Mouse (Mus musculus): ENCODE data around the gene Gk5. TPM values are rescaled to one million over a fixed set of nuclear protein-coding genes. Genes with fewer than 3 reads are reported as not detected.
"Not testable (repeated sequence)": the region's sequence is repeated elsewhere in the genome, so short reads cannot be mapped to it uniquely, and the experiment has no call there.

Gene Gk5
- 3.7 and 6.0 TPM in 2 replicates for total RNA-seq (2014; rRNA removed)
- polyA plus RNA-seq (2015; fragmentation: Nextera tagmentation; extraction: Ambion mirVana), result 2.1 and 2.7 TPM in 2 replicates

DNA sequence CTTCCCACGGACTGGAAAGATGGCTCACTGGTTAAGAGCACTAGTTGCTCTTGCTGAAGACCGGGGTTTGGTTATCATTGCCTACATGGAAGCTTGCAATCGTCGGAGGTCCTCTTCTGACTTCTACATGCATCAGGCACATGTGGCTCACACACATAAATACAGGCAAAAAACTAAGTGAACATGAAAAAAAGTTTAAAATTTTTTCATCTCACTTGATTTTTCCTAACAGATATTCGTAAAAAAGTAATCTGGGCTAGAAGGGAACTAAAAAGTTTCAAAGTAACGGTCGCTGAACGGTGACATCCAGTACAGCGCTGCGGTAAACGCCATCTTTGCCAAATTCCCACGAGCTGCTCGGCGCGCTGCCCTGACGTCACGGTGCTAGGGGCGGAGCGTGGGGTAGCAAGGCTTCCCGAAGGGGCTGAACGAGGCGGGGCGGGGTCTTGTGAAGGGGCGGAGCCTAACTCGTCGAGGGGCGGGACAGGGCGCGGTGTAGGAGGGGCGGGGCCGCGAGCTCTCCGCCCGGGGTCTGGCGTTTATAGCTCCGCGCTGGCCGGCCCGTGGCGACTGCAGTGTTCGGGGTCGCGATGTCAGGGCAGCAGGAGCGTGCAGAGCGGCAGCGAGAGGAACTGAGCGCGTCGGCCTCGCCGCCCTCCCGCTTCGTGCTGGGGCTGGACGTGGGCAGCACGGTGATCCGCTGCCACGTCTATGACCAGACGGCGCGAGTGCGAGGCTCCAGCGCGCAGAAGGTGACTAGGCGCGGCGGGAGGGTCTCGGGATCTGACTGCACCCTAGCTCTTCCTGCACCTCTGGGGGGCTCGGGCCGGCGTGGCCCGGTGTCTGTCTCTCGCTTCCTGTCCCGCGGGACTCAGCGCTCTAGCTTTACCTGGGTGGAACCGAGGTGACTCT, at the start of gene Gk5:
Gk5 (plus strand) TSS at position 502 of the 912 bp plus-strand sequence.
- peak within 1 kb of the TSS; percentile 71 for H3K4me2 ChIP-seq (ENCODE audit: low read depth, low read length)
- H3K9me3 ChIP-seq (ENCODE audit: low read length), result no peaks in the 10 kb centered on the region
- no peaks in the 10 kb centered on the region for H3K27me3 ChIP-seq (ENCODE audit: insufficient read depth, low read length)
- no peaks in the 10 kb centered on the region for H3K36me3 ChIP-seq (ENCODE audit: insufficient read depth, low read length)
- no peaks in the 10 kb centered on the region for H3K4me1 ChIP-seq (ENCODE audit: insufficient read depth, low read length)
- TF ChIP-seq CTCF (IDR thresholded peaks at IDR 0.05; ENCODE audit: low read depth), result no peak
- H3K9ac ChIP-seq (replicated peaks; ENCODE audit: low read length), result peak within 1 kb of the TSS; percentile 70
- peak within 1 kb of the TSS; percentile 71 for H3K27ac ChIP-seq
- ATAC-seq, result peak; percentile 100
- 2% methylated on average over 76 of the region's 76 CpGs for WGBS
- H3K4me3 ChIP-seq (ENCODE audit: low read length), result peak within 1 kb of the TSS; percentile 75
- DNase-seq (ENCODE audit: low spot score), result peak; percentile 98

DNA sequence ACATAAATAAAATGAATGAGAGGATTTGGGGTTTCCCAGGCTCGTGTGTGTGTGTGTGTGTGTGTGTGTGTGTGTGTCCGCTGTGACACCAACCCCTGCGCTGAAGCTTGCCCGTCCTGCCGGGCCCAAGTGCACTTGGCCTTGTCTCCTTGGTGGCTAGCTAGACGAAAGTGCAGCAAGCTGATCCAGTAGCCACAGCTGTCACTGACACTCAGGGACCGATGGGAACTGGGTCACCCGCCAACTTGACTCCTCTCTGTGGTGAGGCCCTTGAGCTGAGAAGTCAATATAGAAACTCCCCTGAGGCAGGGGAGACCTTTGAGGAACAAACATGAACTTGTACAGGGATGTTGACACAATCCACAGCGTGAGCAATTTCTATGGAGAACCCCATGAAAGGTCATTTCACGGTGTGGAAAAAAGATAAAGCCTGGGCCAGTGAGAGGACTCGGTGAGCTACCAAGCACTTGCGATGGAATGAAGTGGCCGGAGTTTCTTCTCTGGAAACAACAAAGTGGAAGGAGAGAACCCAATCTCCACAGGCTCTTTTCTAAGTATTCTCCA, 40.3 kb upstream of the Gk5 start:
- DNase-seq (ENCODE audit: low spot score), result no peak
- no peak overlapping the region for H3K9ac ChIP-seq (replicated peaks; ENCODE audit: low read length)
- no peak overlapping the region for H3K27ac ChIP-seq
- no peaks in the 10 kb centered on the region for H3K36me3 ChIP-seq (ENCODE audit: insufficient read depth, low read length)
- H3K4me3 ChIP-seq (ENCODE audit: low read length), result no peak overlapping the region
- H3K4me2 ChIP-seq (ENCODE audit: low read depth, low read length), result no peak overlapping the region
- H3K27me3 ChIP-seq (ENCODE audit: insufficient read depth, low read length), result no peaks in the 10 kb centered on the region
- ATAC-seq, result no peak
- H3K4me1 ChIP-seq (ENCODE audit: insufficient read depth, low read length), result no peaks in the 10 kb centered on the region
- WGBS, result 93% methylated on average over 13 of the region's 13 CpGs
- no peak for TF ChIP-seq CTCF (IDR thresholded peaks at IDR 0.05; ENCODE audit: low read depth)
- H3K9me3 ChIP-seq (ENCODE audit: low read length), result no peaks in the 10 kb centered on the region

- WGBS, result 93% methylated on average over 6 of the region's 6 CpGs
- Histone ChIP-seq H3K27me3 (ENCODE audit: insufficient read depth, low read length) (no peaks in the 10 kb centered on the region), H3K9ac (replicated peaks; ENCODE audit: low read length) (no peak overlapping the region), H3K9me3 (ENCODE audit: low read length) (no peaks in the 10 kb centered on the region), H3K27ac (no peak overlapping the region), H3K4me1 (ENCODE audit: insufficient read depth, low read length) (no peaks in the 10 kb centered on the region), H3K36me3 (ENCODE audit: insufficient read depth, low read length) (no peaks in the 10 kb centered on the region), H3K4me2 (ENCODE audit: low read depth, low read length) (no peak overlapping the region), H3K4me3 (ENCODE audit: low read length) (no peak overlapping the region)
- DNase-seq (ENCODE audit: low spot score) (no peak), ATAC-seq (no peak)
- TF ChIP-seq CTCF (IDR thresholded peaks at IDR 0.05; ENCODE audit: low read depth), result no peak
Measured at GRCm38 (mm10) chr9:96085293-96085692, 33.9 kb upstream of the Gk5 start.

DNA sequence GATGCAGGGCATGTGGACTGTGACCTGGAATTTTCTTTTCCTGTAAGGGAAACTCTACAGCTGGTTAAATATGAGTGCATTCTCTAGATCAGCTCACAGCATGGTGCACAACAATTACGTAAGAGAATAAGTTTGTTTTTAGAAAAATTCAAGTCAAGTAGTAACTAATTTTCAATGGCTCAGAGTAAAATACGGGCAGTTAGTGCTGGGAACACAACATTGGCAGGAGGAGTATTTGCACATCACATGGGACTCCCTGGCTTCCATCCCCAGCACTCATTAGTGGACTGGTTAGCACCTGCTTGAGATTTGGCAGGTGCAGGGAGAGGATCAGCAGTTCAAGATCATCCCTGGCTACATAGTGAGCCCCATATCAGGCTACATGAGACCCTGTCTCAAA, 31.5 kb upstream of the Gk5 start:
- Histone ChIP-seq H3K27me3 (ENCODE audit: insufficient read depth, low read length) (no peaks in the 10 kb centered on the region), H3K36me3 (ENCODE audit: insufficient read depth, low read length) (no peaks in the 10 kb centered on the region), H3K4me1 (ENCODE audit: insufficient read depth, low read length) (no peaks in the 10 kb centered on the region), H3K9ac (replicated peaks; ENCODE audit: low read length) (no peak overlapping the region), H3K4me2 (ENCODE audit: low read depth, low read length) (no peak overlapping the region), H3K27ac (no peak overlapping the region), H3K9me3 (ENCODE audit: low read length) (no peaks in the 10 kb centered on the region), H3K4me3 (ENCODE audit: low read length) (no peak overlapping the region)
- DNase-seq (ENCODE audit: low spot score), result no peak
- WGBS, result 84% methylated on average over 2 of the region's 2 CpGs
- ATAC-seq, result no peak
- no peak for TF ChIP-seq CTCF (IDR thresholded peaks at IDR 0.05; ENCODE audit: low read depth)

DNA sequence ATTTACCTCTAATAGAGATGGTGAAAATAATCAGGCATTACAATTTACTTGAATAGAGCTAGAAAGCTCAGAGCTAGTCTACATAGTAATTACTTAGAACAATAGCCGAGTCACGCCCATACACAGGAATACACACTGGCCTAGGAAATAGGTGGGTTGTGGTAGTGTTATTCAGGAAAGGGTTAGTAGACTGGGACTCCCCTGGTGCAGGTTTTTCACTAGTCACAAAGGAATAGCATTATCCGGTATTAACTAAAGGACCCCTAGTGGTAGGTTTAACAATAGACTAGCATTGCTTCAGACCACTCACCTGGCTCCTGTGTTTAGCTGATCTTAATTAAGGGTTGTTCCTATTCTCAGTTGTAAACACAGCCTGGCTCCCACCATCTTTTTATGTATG, 30.7 kb upstream of the Gk5 start:
- H3K9ac ChIP-seq (replicated peaks; ENCODE audit: low read length); H3K4me1 ChIP-seq (ENCODE audit: insufficient read depth, low read length); ATAC-seq; H3K27ac ChIP-seq; H3K4me2 ChIP-seq (ENCODE audit: low read depth, low read length); DNase-seq (ENCODE audit: low spot score); H3K4me3 ChIP-seq (ENCODE audit: low read length); H3K9me3 ChIP-seq (ENCODE audit: low read length); H3K36me3 ChIP-seq (ENCODE audit: insufficient read depth, low read length); H3K27me3 ChIP-seq (ENCODE audit: insufficient read depth, low read length): not testable (repeated sequence)
- WGBS, result 81% methylated on average over 3 of the region's 3 CpGs

GRCm38 (mm10) chr9:96092637-96093036, 26.5 kb upstream of the Gk5 start:
- WGBS, result 92% methylated on average over 10 of the region's 10 CpGs
- not testable (repeated sequence) for H3K27me3 ChIP-seq (ENCODE audit: insufficient read depth, low read length); H3K27ac ChIP-seq; H3K36me3 ChIP-seq (ENCODE audit: insufficient read depth, low read length); H3K9ac ChIP-seq (replicated peaks; ENCODE audit: low read length); H3K9me3 ChIP-seq (ENCODE audit: low read length); DNase-seq (ENCODE audit: low spot score); H3K4me3 ChIP-seq (ENCODE audit: low read length); H3K4me2 ChIP-seq (ENCODE audit: low read depth, low read length); ATAC-seq; H3K4me1 ChIP-seq (ENCODE audit: insufficient read depth, low read length)

DNA sequence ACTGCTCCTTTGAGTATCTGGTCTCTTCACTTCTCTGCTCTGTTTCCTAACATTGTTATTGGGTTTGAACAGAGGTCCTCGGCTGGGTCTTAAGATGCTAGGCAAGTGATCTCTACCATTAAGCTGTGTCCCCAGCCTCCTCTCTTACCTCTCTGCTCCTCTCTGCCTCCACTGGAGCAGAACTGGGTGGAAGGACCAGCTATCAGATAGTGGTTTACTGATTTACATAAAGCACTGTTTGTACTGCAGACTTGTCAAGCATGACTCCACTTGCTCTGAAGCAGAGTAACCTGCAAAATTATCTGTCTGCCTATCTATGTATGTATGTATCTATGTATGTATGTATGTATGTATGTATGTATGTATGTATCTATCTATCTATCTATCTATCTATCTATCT, 25.9 kb upstream of the Gk5 start:
- H3K9ac ChIP-seq (replicated peaks; ENCODE audit: low read length), result no peak overlapping the region
- H3K9me3 ChIP-seq (ENCODE audit: low read length), result no peaks in the 10 kb centered on the region
- H3K4me2 ChIP-seq (ENCODE audit: low read depth, low read length), result no peak overlapping the region
- no peaks in the 10 kb centered on the region for H3K4me1 ChIP-seq (ENCODE audit: insufficient read depth, low read length)
- TF ChIP-seq CTCF (IDR thresholded peaks at IDR 0.05; ENCODE audit: low read depth), result no peak
- H3K27ac ChIP-seq, result no peak overlapping the region
- no peaks in the 10 kb centered on the region for H3K36me3 ChIP-seq (ENCODE audit: insufficient read depth, low read length)
- no peaks in the 10 kb centered on the region for H3K27me3 ChIP-seq (ENCODE audit: insufficient read depth, low read length)
- no peak overlapping the region for H3K4me3 ChIP-seq (ENCODE audit: low read length)
- DNase-seq (ENCODE audit: low spot score), result no peak
- no peak for ATAC-seq
- WGBS, result 96% methylated on average over 1 of the region's 1 CpGs

All from hindbrain, postnatal 0 days (tissue).